Mouse (Mus musculus) liver, embryonic 12.5 days (tissue): ENCODE measurements around the gene Chka. TPM values are rescaled to one million over a fixed set of nuclear protein-coding genes. Genes with fewer than 3 reads are reported as not detected.

Experiments used
- ATAC-seq: fragments of 200-750 bp; cut with Nextera tagmentation; 2 replicates; pipeline ENCODE4 v1.8.0; 2017; ENCODE audit warnings: moderate number of reproducible peaks, mild to moderate bottlenecking, moderate library complexity
- H3K27ac ChIP-seq: fragments of 300-500 bp; sonication (generic); 2 replicates; pipeline ENCODE4 v1.5.1; 2016; ENCODE audit warnings: mild to moderate bottlenecking
- H3K27me3 ChIP-seq: fragments of 300-500 bp; sonication (generic); replicated peaks from 2 replicates; pipeline ENCODE4 v1.6.1; 2016; ENCODE audit warnings: mild to moderate bottlenecking, moderate library complexity
- H3K36me3 ChIP-seq: fragments of 300-500 bp; sonication (generic); 2 replicates; pipeline ENCODE4 v1.6.1; 2016; ENCODE audit warnings: mild to moderate bottlenecking, moderate library complexity
- H3K4me1 ChIP-seq: fragments of 300-500 bp; sonication (generic); 2 replicates; pipeline ENCODE4 v1.6.1; 2016
- H3K4me2 ChIP-seq: fragments of 300-500 bp; sonication (generic); 2 replicates; pipeline ENCODE4 v1.6.1; 2016; ENCODE audit warnings: mild to moderate bottlenecking, moderate library complexity
- H3K4me3 ChIP-seq: fragments of 300-500 bp; sonication (generic); 2 replicates; pipeline ENCODE4 v1.5.1; 2016; ENCODE audit warnings: mild to moderate bottlenecking, moderate library complexity
- H3K9ac ChIP-seq: fragments of 300-500 bp; sonication (generic); 2 replicates; pipeline ENCODE4 v1.6.1; 2016; ENCODE audit warnings: mild to moderate bottlenecking, moderate library complexity
- H3K9me3 ChIP-seq: fragments of 300-500 bp; sonication (generic); replicated peaks from 2 replicates; pipeline ENCODE4 v1.6.1; 2016; ENCODE audit warnings: mild to moderate bottlenecking, moderate library complexity
- WGBS: fragments of 180-500 bp; shearing (Covaris S2); methylation state at CpG from one replicate; pipeline ENCODE4 v1.1.7; 2016; ENCODE audit not compliant: insufficient replicate concordance; 5-methylcytosine and 5-hydroxymethylcytosine counted together
- polyA plus RNA-seq: library from polyadenylated mRNA; unstranded; fragments of >200 nt; fragmentation: Nextera tagmentation; extraction: Ambion mirVana; gene quantifications from 2 replicates; pipeline ENCODE4 v1.2.1, GENCODE M21; 2016

Chka gene
- polyA plus RNA-seq, 1 experiment from 2014 or later = 26.7 TPM

DNA sequence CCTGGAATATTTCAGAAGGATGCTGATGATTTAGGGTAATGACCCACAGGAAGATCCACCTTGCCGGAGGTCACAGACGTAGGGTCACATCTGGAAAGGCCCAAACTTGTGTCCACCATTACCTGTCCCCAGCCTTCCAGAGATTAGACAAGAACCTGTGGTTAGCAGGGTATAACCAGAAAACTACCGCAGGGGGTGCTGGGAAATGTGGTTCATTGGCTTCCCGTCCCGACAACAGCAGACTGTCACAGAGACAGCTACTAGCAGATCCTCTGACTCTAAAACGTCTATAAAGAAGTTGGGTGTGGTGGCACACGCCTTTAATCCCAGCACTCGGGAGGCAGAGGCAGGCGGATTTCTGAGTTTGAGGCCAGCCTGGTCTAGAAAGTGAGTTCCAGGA lies 14.8 kb upstream of the Chka start:
- Histone ChIP-seq H3K4me1 (peaks cover 33% of the 10 kb centered on the region), H3K27me3 (0 out of 2 replicates have a peak, but pooled peaks cover 6% of the 10 kb centered on the region), H3K9me3 (no peaks in the 10 kb centered on the region), H3K4me3 (no peak overlapping the region), H3K36me3 (no peaks in the 10 kb centered on the region), H3K27ac (no peak overlapping the region), H3K9ac (no peak overlapping the region), H3K4me2 (no peak overlapping the region)
- WGBS = 61% methylated on average over 9 of the region's 9 CpGs
- ATAC-seq = no peak

- 61% methylated on average over 3 of the region's 3 CpGs for WGBS
- no peak for ATAC-seq
These were observed 12.6 kb upstream of the Chka start for GRCm38 (mm10) chr19:3838931-3839330.

GRCm38 (mm10) chr19:3839686-3840085 lies 11.9 kb upstream of the Chka start:
- no peak overlapping the region for H3K4me3 ChIP-seq
- H3K4me2 ChIP-seq = no peak overlapping the region
- WGBS = 55% methylated on average over 2 of the region's 2 CpGs
- H3K4me1 ChIP-seq = peaks cover 7% of the 10 kb centered on the region
- H3K27ac ChIP-seq = no peak overlapping the region
- no peaks in the 10 kb centered on the region for H3K9me3 ChIP-seq
- H3K36me3 ChIP-seq = no peaks in the 10 kb centered on the region
- 0 out of 2 replicates have a peak, but pooled peaks cover 6% of the 10 kb centered on the region for H3K27me3 ChIP-seq
- ATAC-seq = no peak
- H3K9ac ChIP-seq = no peak overlapping the region

More at GRCm38 (mm10) chr19:3838931-3839330, 12.6 kb upstream of the Chka start:
- H3K4me2 ChIP-seq = no peak overlapping the region
- H3K27me3 ChIP-seq = 0 out of 2 replicates have a peak, but pooled peaks cover 6% of the 10 kb centered on the region
- H3K4me3 ChIP-seq = no peak overlapping the region
- H3K27ac ChIP-seq = no peak overlapping the region
- H3K4me1 ChIP-seq = peaks cover 14% of the 10 kb centered on the region
- H3K36me3 ChIP-seq = no peaks in the 10 kb centered on the region
- no peaks in the 10 kb centered on the region for H3K9me3 ChIP-seq
- no peak overlapping the region for H3K9ac ChIP-seq

DNA sequence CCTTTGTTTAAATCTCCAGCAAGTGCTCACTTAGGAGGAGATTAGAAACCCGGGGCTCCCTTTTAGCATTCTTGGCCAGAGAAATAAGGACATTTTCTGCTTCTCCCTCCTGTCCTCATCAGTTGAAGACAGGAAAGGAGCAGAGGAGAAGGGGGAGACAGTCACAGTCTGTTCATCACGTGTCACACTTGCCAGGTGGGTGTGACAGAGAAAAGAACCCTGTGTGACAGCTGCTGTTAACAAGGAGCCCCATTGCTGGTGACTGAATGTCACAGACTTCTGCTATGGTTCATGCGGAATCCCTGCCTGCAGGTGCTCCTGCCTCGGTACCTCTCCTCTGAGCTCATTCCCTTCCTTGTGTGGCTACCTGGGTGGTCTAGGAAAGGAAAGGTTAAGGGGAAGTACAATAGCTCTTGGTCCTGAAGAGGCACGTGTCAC lies 11.3 kb upstream of the Chka start:
- 53% methylated on average over 5 of the region's 5 CpGs for WGBS
- H3K36me3 ChIP-seq = no peaks in the 10 kb centered on the region
- no peak overlapping the region for H3K27ac ChIP-seq
- H3K4me3 ChIP-seq = no peak overlapping the region
- 0 out of 2 replicates have a peak, but pooled peaks cover 6% of the 10 kb centered on the region for H3K27me3 ChIP-seq
- peaks cover 1% of the 10 kb centered on the region for H3K4me1 ChIP-seq
- no peak overlapping the region for H3K4me2 ChIP-seq
- no peak for ATAC-seq
- no peak overlapping the region for H3K9ac ChIP-seq
- no peaks in the 10 kb centered on the region for H3K9me3 ChIP-seq

GRCm38 (mm10) chr19:3840685-3841084 lies 10.9 kb upstream of the Chka start:
- no peak overlapping the region for H3K4me3 ChIP-seq
- H3K4me2 ChIP-seq = no peak overlapping the region
- WGBS = 67% methylated on average over 5 of the region's 5 CpGs
- 0 out of 2 replicates have a peak, but pooled peaks cover 6% of the 10 kb centered on the region for H3K27me3 ChIP-seq
- H3K4me1 ChIP-seq = no peaks in the 10 kb centered on the region
- H3K9me3 ChIP-seq = no peaks in the 10 kb centered on the region
- no peak overlapping the region for H3K27ac ChIP-seq
- H3K36me3 ChIP-seq = no peaks in the 10 kb centered on the region
- no peak overlapping the region for H3K9ac ChIP-seq
- ATAC-seq = no peak

DNA sequence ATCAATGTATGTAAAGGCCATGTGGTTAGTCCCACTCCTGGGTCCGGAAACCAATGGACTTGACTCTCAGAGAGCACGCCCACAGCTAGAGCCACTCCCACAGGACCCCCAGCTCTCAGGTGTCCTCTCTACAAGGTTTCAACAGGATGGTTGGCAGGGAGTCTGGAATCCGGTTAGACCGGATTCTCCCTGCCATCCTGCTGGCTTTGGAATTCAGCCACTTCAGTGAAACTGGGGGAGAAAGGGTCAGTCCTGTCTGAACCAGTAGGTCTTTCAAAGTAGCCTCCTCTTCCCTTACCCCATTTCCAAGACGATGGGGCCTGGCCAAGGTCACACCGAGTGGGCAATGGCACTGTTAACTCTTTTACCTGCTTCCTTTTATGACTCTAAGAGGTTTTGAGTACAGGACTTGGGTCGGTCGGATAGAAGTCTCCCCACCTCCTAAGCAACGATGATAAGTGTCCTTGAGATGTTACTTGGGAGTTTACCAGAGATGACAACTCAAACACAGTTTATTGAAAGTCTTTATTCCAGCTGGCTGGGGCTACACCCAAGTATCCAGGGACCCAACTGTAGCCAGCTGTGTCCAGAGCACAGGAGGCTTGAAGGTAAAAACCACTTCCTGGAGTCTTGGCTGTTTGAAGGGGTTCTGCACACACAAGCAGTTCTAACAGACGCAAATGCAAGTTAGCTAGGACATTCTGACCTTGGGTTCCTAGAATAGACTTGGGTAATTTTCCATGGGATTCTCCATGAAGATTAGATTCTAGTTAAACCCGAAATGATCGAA lies 9.0 kb upstream of the Chka start:
- Histone ChIP-seq H3K27me3 (0 out of 2 replicates have a peak, but pooled peaks cover 6% of the 10 kb centered on the region), H3K4me2 (no peak overlapping the region), H3K4me3 (no peak overlapping the region), H3K9ac (no peak overlapping the region), H3K36me3 (no peaks in the 10 kb centered on the region), H3K4me1 (no peaks in the 10 kb centered on the region), H3K27ac (no peak overlapping the region), H3K9me3 (no peaks in the 10 kb centered on the region)
- ATAC-seq = no peak
- WGBS = 45% methylated on average over 12 of the region's 12 CpGs

DNA sequence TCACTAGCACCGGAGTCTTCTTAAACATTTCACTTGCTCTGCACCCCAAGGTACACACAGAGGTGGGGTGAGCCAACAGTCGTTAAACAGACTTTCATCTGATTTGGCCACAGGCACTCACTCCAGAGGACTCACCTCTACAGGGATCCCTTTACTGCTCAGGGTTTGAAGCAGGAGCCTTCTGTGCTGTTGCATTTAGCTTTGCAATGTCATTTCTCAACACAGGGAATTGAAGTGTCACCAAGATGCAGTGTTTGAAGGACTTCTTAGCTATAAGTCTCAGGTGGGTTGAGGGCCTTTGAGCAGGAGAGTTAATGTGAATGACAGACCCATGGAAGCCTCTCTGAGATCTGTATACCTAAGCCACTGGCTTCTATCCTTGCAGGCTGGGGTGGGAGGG lies 7.9 kb upstream of the Chka start:
- Histone ChIP-seq H3K4me1 (no peaks in the 10 kb centered on the region), H3K4me3 (no peak overlapping the region), H3K9ac (no peak overlapping the region), H3K36me3 (no peaks in the 10 kb centered on the region), H3K4me2 (no peak overlapping the region), H3K27me3 (0 out of 2 replicates have a peak, but pooled peaks cover 6% of the 10 kb centered on the region), H3K27ac (no peak overlapping the region), H3K9me3 (no peaks in the 10 kb centered on the region)
- 62% methylated on average over 2 of the region's 2 CpGs for whole genome bisulfite sequencing
- ATAC-seq = no peak

GRCm38 (mm10) chr19:3844836-3845235 lies 6.7 kb upstream of the Chka start:
- 0 out of 2 replicates have a peak, but pooled peaks cover 6% of the 10 kb centered on the region for H3K27me3 ChIP-seq
- no peak overlapping the region for H3K27ac ChIP-seq
- peaks cover 7% of the 10 kb centered on the region; the same call in 1 of the 2 replicates for H3K4me1 ChIP-seq
- no peak overlapping the region for H3K9ac ChIP-seq
- H3K9me3 ChIP-seq = no peaks in the 10 kb centered on the region
- H3K4me2 ChIP-seq = no peak overlapping the region
- WGBS = 67% methylated on average over 1 of the region's 1 CpGs
- H3K4me3 ChIP-seq = no peak overlapping the region
- no peaks in the 10 kb centered on the region for H3K36me3 ChIP-seq
- ATAC-seq = no peak

DNA sequence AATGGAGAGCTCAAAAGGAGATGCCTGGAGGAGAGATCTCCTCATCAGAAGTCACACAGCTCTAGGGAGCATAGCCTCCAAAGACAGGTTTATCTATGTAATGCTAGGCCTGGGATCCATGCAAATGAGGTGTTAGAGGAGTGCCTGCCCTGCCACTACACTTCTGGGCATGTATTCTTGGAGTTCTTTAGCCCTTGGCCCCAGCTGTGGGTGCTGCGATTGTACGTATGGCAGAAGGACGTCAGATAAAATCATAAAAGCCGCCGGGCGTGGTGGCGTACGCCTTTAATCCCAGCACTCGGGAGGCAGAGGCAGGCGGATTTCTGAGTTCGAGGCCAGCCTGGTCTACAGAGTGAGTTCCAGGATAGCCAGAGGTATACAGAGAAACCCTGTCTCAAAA lies 6.2 kb upstream of the Chka start:
- no peaks in the 10 kb centered on the region for H3K9me3 ChIP-seq
- ATAC-seq = no peak
- peaks cover 8% of the 10 kb centered on the region for H3K4me1 ChIP-seq
- no peak overlapping the region for H3K4me3 ChIP-seq
- 0 out of 2 replicates have a peak, but pooled peaks cover 3% of the 10 kb centered on the region for H3K27me3 ChIP-seq
- H3K9ac ChIP-seq = no peak overlapping the region
- 69% methylated on average over 11 of the region's 11 CpGs for WGBS
- H3K27ac ChIP-seq = no peak overlapping the region
- H3K36me3 ChIP-seq = no peaks in the 10 kb centered on the region
- no peak overlapping the region for H3K4me2 ChIP-seq

DNA sequence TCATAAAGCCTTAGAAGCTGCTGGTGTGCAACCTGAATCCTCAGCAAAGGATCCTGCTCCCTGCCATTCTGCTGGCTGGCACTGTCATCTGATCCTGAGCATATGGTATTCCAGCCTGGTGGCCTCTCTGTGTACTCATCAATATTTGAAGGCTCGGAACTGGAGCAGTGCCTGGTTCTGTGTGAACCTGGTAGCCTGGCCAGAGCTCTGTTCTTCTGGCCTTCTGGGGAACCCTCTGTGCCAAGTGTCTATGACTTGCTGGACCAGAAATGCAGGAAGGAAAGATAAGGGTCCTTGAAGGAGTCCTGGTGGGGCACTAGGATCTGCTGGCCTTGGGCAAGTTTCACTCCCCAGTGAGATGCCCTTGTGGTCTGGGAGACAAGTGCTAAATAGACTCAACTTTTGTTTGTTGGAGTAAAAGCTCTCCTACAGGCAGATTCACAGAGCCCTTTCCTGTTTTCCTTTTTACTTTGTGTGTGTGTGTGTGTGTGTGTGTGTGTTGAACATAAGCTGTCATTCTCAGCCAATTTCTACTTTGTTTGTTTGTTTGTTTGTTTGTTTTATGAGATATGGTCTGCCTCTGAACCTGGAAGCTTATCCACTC lies 5.7 kb upstream of the Chka start:
- Histone ChIP-seq H3K4me1 (peaks cover 14% of the 10 kb centered on the region), H3K9me3 (no peaks in the 10 kb centered on the region), H3K4me2 (no peak overlapping the region), H3K4me3 (no peak overlapping the region), H3K9ac (no peak overlapping the region), H3K27me3 (no peaks in the 10 kb centered on the region), H3K27ac (no peak overlapping the region), H3K36me3 (no peaks in the 10 kb centered on the region)
- 55% methylated on average over 1 of the region's 1 CpGs for WGBS
- ATAC-seq = no peak

GRCm38 (mm10) chr19:3846676-3847604 lies 4.6 kb upstream of the Chka start:
- H3K4me1 ChIP-seq = peaks cover 19% of the 10 kb centered on the region
- H3K27me3 ChIP-seq = no peaks in the 10 kb centered on the region
- ATAC-seq = no peak
- no peak overlapping the region for H3K4me3 ChIP-seq
- H3K36me3 ChIP-seq = no peaks in the 10 kb centered on the region
- no peaks in the 10 kb centered on the region for H3K9me3 ChIP-seq
- no peak overlapping the region for H3K27ac ChIP-seq
- H3K9ac ChIP-seq = no peak overlapping the region
- H3K4me2 ChIP-seq = no peak overlapping the region
- 73% methylated on average over 10 of the region's 10 CpGs for WGBS
